Mouse (Mus musculus) bone marrow macrophage, adult 2 months (primary cell): ENCODE results near the gene Neu2.

Experiments used
- CTCF ChIP-seq: IDR thresholded peaks from 2 replicates; pipeline ENCODE4 v1.5.1; 2012; ENCODE audit warnings: low read depth, mild to moderate bottlenecking, low read length, moderate library complexity
- POLR2A ChIP-seq: IDR thresholded peaks from 2 replicates; pipeline ENCODE4 v1.6.1; 2012; ENCODE audit warnings: mild to moderate bottlenecking, low read depth, low read length, borderline replicate concordance

DNA sequence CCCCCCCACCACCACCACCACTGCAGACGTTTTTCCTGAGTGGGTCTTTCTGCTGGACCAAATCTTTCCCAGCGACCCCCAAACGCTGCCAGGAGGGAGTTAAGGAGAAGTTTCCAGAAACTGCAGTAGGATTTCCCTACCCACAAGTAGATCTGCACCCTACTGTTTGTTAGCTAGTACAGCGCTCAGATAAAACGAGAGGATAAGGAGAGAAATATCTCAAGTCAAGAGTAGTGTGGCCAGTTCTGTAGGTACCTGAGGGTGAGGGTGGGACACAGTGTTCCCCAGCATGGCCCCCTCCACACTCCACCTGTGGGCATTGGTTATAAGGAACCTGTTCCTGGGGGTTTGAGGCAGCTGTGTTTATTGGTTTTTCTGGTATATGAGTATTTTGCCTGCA, 1.2 kb downstream of the Neu2 start:
- TF ChIP-seq CTCF (no peak), POLR2A (no peak)
